Mouse (Mus musculus): ENCODE data around the gene Rsbn1. TPM values are rescaled to one million over a fixed set of nuclear protein-coding genes. Genes with fewer than 3 reads are reported as not detected.

The Rsbn1 gene
- polyA plus RNA-seq, 1 experiment from 2014 or later, result 23.8 TPM

DNA sequence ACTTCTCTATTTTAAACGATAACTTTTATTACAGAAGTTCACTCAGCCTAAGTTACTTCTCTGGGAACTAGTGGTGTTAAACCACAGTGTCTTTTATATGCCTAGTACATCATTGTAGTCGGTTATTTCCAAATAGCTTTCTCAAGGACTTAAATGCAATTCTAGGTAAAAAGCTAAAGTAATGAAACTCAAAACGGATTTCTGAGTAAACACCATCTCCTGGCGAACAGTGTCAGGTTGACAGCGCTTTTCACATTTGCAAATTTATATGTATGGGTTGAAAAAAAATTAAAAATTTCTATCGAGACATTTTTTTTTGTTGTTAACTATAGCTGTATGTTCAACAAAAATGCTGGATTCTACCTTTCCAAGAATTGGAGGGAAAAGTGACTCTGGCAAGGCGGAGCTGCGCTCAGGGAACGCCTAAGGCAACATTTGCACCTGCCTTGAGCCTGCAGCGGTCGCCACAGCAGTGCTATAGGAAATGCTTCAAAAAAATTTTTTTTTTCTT, 414 bp upstream of the Rsbn1 start:
- H3K27me3 ChIP-seq, result no peaks in the 10 kb centered on the region
- peak overlapping the region; percentile 95 for H3K27ac ChIP-seq
- 7% methylated on average over 11 of the region's 11 CpGs for WGBS
- H3K9me3 ChIP-seq (replicated peaks), result no peaks in the 10 kb centered on the region
- H3K4me2 ChIP-seq (replicated peaks), result peak overlapping the region; percentile 62
- H3K9ac ChIP-seq, result peak overlapping the region; percentile 96
- peak overlapping the region; percentile 96 for H3K4me3 ChIP-seq
- no peaks in the 10 kb centered on the region for H3K36me3 ChIP-seq
- H3K4me1 ChIP-seq, result peaks cover 11% of the 10 kb centered on the region
- ATAC-seq (ENCODE audit: low FRiP score), result peak; percentile 40

- Histone ChIP-seq H3K36me3 (no peaks in the 10 kb centered on the region), H3K27me3 (no peaks in the 10 kb centered on the region), H3K27ac (peak overlapping the region; percentile 95), H3K4me3 (peak overlapping the region; percentile 96), H3K9ac (peak overlapping the region; percentile 96), H3K9me3 (replicated peaks) (no peaks in the 10 kb centered on the region), H3K4me1 (peaks cover 11% of the 10 kb centered on the region), H3K4me2 (replicated peaks) (peak overlapping the region; percentile 75)
- peak; percentile 53 for ATAC-seq (ENCODE audit: low FRiP score)
- WGBS, result under 1% methylated on average over 60 of the region's 60 CpGs
Measured at GRCm38 (mm10) chr3:103914732-103915508, 1.0 kb downstream of the Rsbn1 start.

GRCm38 (mm10) chr3:103915509-103915896, 1.6 kb downstream of the Rsbn1 start:
- Histone ChIP-seq H3K4me1 (peaks cover 11% of the 10 kb centered on the region), H3K27me3 (no peaks in the 10 kb centered on the region), H3K4me3 (peak overlapping the region; percentile 96), H3K36me3 (no peaks in the 10 kb centered on the region), H3K27ac (peak overlapping the region; percentile 95; the same call in 1 of the 2 replicates), H3K9me3 (replicated peaks) (no peaks in the 10 kb centered on the region), H3K4me2 (replicated peaks) (peak overlapping the region; percentile 75), H3K9ac (peak overlapping the region; percentile 96)
- 10% methylated on average over 7 of the region's 7 CpGs for WGBS
- ATAC-seq (ENCODE audit: low FRiP score), result no peak

DNA sequence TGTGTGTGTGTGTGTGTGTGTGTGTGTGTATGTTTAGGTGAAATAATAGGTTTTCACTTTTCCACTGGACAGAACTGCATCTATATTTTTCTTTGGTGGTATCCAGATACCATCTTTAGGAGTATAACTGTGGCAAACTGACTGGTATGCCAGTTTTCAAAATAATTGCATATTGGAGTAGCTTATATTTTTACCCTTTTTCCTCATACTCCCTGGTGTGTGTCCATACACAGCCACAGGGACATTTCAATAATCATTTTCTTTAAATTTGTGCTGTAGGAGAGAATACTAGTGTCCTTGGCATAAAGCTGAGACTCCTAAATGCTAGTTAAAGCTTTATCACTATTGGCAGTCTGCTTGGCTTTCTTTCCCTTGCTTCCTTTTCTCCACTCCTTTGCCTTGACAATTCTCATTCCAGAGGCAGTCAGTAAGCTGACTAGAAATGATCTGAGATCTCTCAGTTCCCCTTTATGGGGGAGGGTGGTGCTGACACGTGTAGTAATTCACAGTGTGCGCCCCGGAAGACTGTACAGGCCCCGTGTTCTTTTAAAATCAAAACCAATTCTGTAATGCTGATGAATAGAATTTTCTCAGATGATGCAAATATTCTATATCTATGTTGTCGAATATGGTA, 2.4 kb downstream of the Rsbn1 start:
- Histone ChIP-seq H3K9me3 (replicated peaks) (no peaks in the 10 kb centered on the region), H3K36me3 (no peaks in the 10 kb centered on the region), H3K27ac (no peak overlapping the region), H3K4me1 (peaks cover 11% of the 10 kb centered on the region), H3K9ac (peak overlapping the region; percentile 33), H3K27me3 (no peaks in the 10 kb centered on the region), H3K4me2 (replicated peaks) (peak overlapping the region; percentile 75), H3K4me3 (peak overlapping the region; percentile 96)
- WGBS, result 46% methylated on average over 5 of the region's 5 CpGs
- no peak for ATAC-seq (ENCODE audit: low FRiP score)

DNA sequence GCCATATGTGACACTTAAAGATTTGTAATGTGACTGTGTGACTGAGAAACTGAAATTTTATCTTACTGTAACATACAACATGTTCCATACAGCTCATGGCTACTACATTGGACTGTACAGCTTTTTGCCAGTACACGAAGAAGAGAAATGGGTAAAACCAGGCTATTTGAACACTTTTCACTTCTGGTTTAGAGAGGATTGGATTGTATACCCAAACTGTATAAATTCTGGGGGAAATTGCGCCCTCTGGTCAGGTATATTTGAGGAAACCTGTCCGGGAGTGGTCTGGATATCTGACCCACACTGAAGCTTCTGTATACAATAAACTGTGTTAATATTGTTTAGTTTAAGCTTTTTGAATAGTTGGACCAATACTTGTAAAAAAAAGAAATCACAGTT, 2.9 kb downstream of the Rsbn1 start:
- ATAC-seq (ENCODE audit: low FRiP score), result no peak
- H3K27ac ChIP-seq, result no peak overlapping the region
- peak overlapping the region; percentile 75 for H3K4me2 ChIP-seq (replicated peaks)
- no peaks in the 10 kb centered on the region for H3K27me3 ChIP-seq
- WGBS, result 77% methylated on average over 3 of the region's 3 CpGs
- H3K4me3 ChIP-seq, result peak overlapping the region; percentile 96
- H3K9me3 ChIP-seq (replicated peaks), result no peaks in the 10 kb centered on the region
- H3K4me1 ChIP-seq, result peaks cover 11% of the 10 kb centered on the region
- no peaks in the 10 kb centered on the region for H3K36me3 ChIP-seq
- peak overlapping the region; percentile 33; the same call in 1 of the 2 replicates for H3K9ac ChIP-seq

GRCm38 (mm10) chr3:103920094-103920493, 6.2 kb downstream of the Rsbn1 start:
- no peak overlapping the region for H3K27ac ChIP-seq

DNA sequence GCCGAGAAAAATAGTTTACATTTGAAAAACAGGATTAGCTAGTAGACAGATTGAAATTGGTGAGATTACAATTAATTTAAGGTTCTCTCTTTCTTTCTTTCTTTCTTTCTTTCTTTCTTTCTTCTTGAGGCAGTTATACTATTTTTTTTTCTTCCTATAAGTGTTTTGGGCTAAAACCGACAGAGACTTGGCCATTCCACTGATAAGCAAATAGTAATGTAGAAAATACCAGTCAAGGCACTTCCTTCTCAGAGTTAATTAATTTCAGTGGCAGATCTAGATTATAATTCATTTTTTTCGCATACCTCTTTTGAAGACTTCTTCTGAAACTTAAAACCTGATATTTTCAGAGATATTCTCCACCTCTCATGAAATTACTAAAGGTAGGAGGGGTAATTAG, 11.4 kb downstream of the Rsbn1 start:
- H3K4me1 ChIP-seq, result peaks cover 7% of the 10 kb centered on the region
- no peak overlapping the region for H3K9ac ChIP-seq
- H3K4me2 ChIP-seq (replicated peaks), result no peak overlapping the region
- no peak for ATAC-seq (ENCODE audit: low FRiP score)
- H3K9me3 ChIP-seq (replicated peaks), result no peaks in the 10 kb centered on the region
- no peak overlapping the region for H3K4me3 ChIP-seq
- no peak overlapping the region for H3K27ac ChIP-seq
- no peaks in the 10 kb centered on the region for H3K27me3 ChIP-seq
- H3K36me3 ChIP-seq, result peaks cover 5% of the 10 kb centered on the region; the same call in 1 of the 2 replicates
- 85% methylated on average over 3 of the region's 3 CpGs for WGBS

More at GRCm38 (mm10) chr3:103920094-103920493, 6.2 kb downstream of the Rsbn1 start:
- no peak overlapping the region for H3K9ac ChIP-seq
- ATAC-seq (ENCODE audit: low FRiP score), result no peak
- H3K4me1 ChIP-seq, result peaks cover 18% of the 10 kb centered on the region
- H3K4me2 ChIP-seq (replicated peaks), result no peak overlapping the region
- 94% methylated on average over 1 of the region's 1 CpGs for WGBS
- no peaks in the 10 kb centered on the region for H3K36me3 ChIP-seq
- no peaks in the 10 kb centered on the region for H3K27me3 ChIP-seq
- no peak overlapping the region for H3K4me3 ChIP-seq
- no peaks in the 10 kb centered on the region for H3K9me3 ChIP-seq (replicated peaks)

DNA sequence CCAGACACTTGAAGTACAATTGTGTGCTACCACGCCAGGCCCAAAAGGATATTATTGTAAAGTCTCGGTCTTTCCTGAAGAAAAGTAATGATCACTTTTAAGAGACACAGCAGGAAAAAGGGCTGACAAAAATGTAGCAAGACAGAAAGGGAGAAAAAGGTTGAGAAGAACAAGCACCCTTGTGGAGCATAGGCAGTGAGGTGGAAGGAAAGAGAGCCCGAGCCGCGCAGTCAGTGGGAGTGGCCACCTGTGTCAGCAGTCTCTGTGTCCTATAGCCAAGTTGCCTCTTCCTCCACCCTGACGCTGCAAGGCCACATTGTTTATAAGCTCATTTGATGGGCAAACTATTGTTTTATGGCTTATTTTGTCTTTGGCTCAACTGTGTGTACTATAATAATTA, 13.6 kb downstream of the Rsbn1 start:
- Histone ChIP-seq H3K27ac (no peak overlapping the region), H3K9ac (no peak overlapping the region), H3K36me3 (peaks cover 14% of the 10 kb centered on the region), H3K4me3 (no peak overlapping the region), H3K4me1 (peaks cover 4% of the 10 kb centered on the region), H3K9me3 (replicated peaks) (no peaks in the 10 kb centered on the region), H3K27me3 (no peaks in the 10 kb centered on the region), H3K4me2 (replicated peaks) (no peak overlapping the region)
- ATAC-seq (ENCODE audit: low FRiP score), result no peak
- WGBS, result 51% methylated on average over 6 of the region's 6 CpGs

- Histone ChIP-seq H3K9me3 (replicated peaks) (no peaks in the 10 kb centered on the region), H3K36me3 (no peaks in the 10 kb centered on the region), H3K4me2 (replicated peaks) (no peak overlapping the region), H3K4me1 (no peaks in the 10 kb centered on the region), H3K27ac (no peak overlapping the region), H3K9ac (no peak overlapping the region), H3K27me3 (no peaks in the 10 kb centered on the region), H3K4me3 (no peak overlapping the region)
- 97% methylated on average over 1 of the region's 1 CpGs for WGBS
- ATAC-seq (ENCODE audit: low FRiP score), result no peak
Measured at GRCm38 (mm10) chr3:103944794-103945562, 31.1 kb downstream of the Rsbn1 start.

- 90% methylated on average over 7 of the region's 7 CpGs for WGBS
- Histone ChIP-seq H3K9me3 (replicated peaks) (no peaks in the 10 kb centered on the region), H3K27ac (no peak overlapping the region), H3K27me3 (no peaks in the 10 kb centered on the region), H3K4me3 (no peak overlapping the region), H3K9ac (no peak overlapping the region), H3K4me2 (replicated peaks) (no peak overlapping the region), H3K4me1 (no peaks in the 10 kb centered on the region), H3K36me3 (no peaks in the 10 kb centered on the region)
- no peak for ATAC-seq (ENCODE audit: low FRiP score)
Measured at GRCm38 (mm10) chr3:103948666-103949065, 34.7 kb downstream of the Rsbn1 start.

- H3K4me2 ChIP-seq (replicated peaks), result no peak overlapping the region
Measured at GRCm38 (mm10) chr3:103960622-103961021, 46.7 kb downstream of the Rsbn1 start.

DNA sequence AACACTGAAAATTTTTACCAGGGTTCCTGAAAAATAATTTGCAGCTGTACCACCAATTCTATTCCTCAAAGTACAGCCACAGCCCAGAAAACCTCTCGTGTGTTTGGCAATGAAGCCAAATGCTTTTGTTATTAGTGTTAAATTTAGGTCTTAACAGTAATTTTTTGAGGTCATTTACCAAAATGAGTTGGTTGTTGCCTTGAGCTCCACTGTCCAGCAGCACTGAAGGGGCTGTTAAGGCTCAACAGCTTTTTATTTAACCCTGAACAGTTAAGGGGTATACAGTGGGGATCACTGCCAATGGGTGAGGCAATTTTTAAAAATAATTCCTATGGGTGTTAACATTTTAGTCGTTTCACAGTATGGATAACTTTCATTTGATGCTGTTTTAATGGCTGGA, 53.3 kb downstream of the Rsbn1 start:
- H3K27ac ChIP-seq, result peak overlapping the region; percentile 99
- no peaks in the 10 kb centered on the region for H3K9me3 ChIP-seq (replicated peaks)
- H3K4me2 ChIP-seq (replicated peaks), result peak overlapping the region; percentile 71
- H3K9ac ChIP-seq, result peak overlapping the region; percentile 91
- WGBS, result 30% methylated on average over 2 of the region's 2 CpGs
- no peaks in the 10 kb centered on the region for H3K27me3 ChIP-seq
- peak overlapping the region; percentile 85 for H3K4me3 ChIP-seq
- H3K4me1 ChIP-seq, result peaks cover 12% of the 10 kb centered on the region
- no peak for ATAC-seq (ENCODE audit: low FRiP score)
- peaks cover 13% of the 10 kb centered on the region for H3K36me3 ChIP-seq

More at GRCm38 (mm10) chr3:103960622-103961021, 46.7 kb downstream of the Rsbn1 start:
- Histone ChIP-seq H3K4me3 (no peak overlapping the region), H3K4me1 (no peaks in the 10 kb centered on the region), H3K36me3 (peaks cover 7% of the 10 kb centered on the region), H3K27me3 (no peaks in the 10 kb centered on the region), H3K9ac (no peak overlapping the region), H3K27ac (no peak overlapping the region), H3K9me3 (replicated peaks) (no peaks in the 10 kb centered on the region)
- ATAC-seq (ENCODE audit: low FRiP score), result no peak
- WGBS, result 88% methylated on average over 3 of the region's 3 CpGs
